Mouse (Mus musculus): ENCODE measurements around the gene Taar4. TPM values are rescaled to one million over a fixed set of nuclear protein-coding genes. Genes with fewer than 3 reads are reported as not detected.

Gene Taar4
- polyA plus RNA-seq, 1 experiment from 2014 or later, result not detected

- 89% methylated on average over 11 of the region's 11 CpGs for WGBS
Observed at GRCm38 (mm10) chr10:23970656-23971165, 10.4 kb downstream of the Taar4 start, which contains the start of gene Taar5. Gene Taar5 (plus strand): TSS chr10:23970706.

GRCm38 (mm10) chr10:23971256-23971655, 11.0 kb downstream of the Taar4 start:
- no peaks in the 10 kb centered on the region for H3K4me1 ChIP-seq
- no peak overlapping the region for H3K9ac ChIP-seq
- H3K27me3 ChIP-seq, result no peaks in the 10 kb centered on the region
- no peak for ATAC-seq (ENCODE audit: low FRiP score)
- H3K36me3 ChIP-seq (replicated peaks), result no peaks in the 10 kb centered on the region
- H3K4me3 ChIP-seq (replicated peaks), result no peak overlapping the region
- 86% methylated on average over 5 of the region's 5 CpGs for WGBS
- no peak overlapping the region for H3K4me2 ChIP-seq
- H3K27ac ChIP-seq, result no peak overlapping the region
- no peaks in the 10 kb centered on the region for H3K9me3 ChIP-seq

More at GRCm38 (mm10) chr10:23970656-23971165, 10.4 kb downstream of the Taar4 start, which contains the start of gene Taar5:
- H3K27ac ChIP-seq, result no peak within 1 kb of the TSS
- no peak for ATAC-seq (ENCODE audit: low FRiP score)
- no peak within 1 kb of the TSS for H3K9ac ChIP-seq
- H3K4me2 ChIP-seq, result no peak within 1 kb of the TSS
- H3K4me3 ChIP-seq (replicated peaks), result no peak within 1 kb of the TSS
- no peaks in the 10 kb centered on the region for H3K4me1 ChIP-seq
- no peaks in the 10 kb centered on the region for H3K27me3 ChIP-seq
- no peaks in the 10 kb centered on the region for H3K36me3 ChIP-seq (replicated peaks)
- no peaks in the 10 kb centered on the region for H3K9me3 ChIP-seq

DNA sequence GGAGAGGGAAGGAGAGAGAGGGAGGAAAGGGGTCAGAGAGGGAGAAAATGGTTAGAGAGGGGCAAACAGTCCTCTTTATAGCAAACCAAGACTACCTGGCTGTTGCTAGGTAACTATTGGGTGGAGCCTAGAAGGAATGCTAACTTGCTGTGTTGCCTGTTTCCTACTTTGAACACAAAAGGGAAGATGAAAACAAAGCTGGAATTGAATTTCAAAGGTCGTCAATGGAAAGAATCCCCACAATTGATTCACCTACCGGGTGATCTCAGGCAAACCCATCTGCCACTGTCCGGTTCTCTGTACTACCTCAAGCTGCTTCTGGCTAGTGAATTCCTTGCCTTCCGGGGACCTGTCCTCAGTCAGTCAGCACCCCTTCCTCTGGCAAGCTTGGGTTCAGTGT, 17.7 kb downstream of the Taar4 start:
- WGBS, result 36% methylated on average over 4 of the region's 4 CpGs
- Histone ChIP-seq H3K4me3 (replicated peaks) (no peak overlapping the region), H3K27ac (no peak overlapping the region), H3K36me3 (replicated peaks) (no peaks in the 10 kb centered on the region), H3K27me3 (no peaks in the 10 kb centered on the region), H3K9me3 (no peaks in the 10 kb centered on the region), H3K4me1 (no peaks in the 10 kb centered on the region), H3K9ac (no peak overlapping the region), H3K4me2 (no peak overlapping the region)
- ATAC-seq (ENCODE audit: low FRiP score), result no peak

DNA sequence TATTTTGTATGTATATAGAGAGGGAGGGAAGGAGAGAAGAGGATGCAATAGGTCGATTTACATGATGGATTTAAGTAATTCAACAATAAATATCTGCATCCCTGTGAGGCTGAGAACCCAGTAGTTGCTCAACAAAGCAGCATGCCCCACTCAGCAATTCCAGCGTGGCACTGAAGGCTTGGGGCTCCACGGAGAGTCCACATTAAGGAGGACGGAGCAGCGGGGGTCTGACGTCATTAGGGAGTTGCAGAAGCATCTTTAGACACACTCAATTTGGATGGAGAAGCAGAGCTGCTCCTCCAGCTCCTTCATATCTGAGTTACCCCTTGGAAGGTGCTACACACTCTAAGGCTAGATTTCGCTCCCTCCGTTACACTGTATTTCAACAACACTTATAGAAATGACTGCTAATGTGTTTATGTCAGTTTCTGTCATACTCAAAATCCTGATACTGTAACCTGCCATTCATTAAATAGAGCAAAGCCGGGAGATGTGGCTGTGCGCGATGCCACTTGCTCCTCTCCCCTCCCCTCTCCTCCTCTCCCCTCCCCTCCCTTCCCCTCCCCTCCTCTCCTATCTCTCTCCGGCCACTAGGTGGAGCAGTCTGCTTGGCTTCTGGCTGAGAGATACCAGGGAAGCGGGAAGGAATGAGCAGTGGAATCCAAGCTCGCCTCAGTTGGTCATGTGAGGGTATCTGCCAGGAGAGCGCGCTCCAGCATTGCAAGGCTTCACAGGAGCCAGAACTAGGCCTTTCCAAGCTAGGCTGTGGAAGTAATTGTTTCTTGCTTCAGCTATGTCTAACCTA, 18.8 kb downstream of the Taar4 start:
- Histone ChIP-seq H3K27ac (no peak overlapping the region), H3K27me3 (no peaks in the 10 kb centered on the region), H3K4me1 (no peaks in the 10 kb centered on the region), H3K4me2 (no peak overlapping the region), H3K9ac (no peak overlapping the region), H3K36me3 (replicated peaks) (no peaks in the 10 kb centered on the region), H3K4me3 (replicated peaks) (no peak overlapping the region), H3K9me3 (no peaks in the 10 kb centered on the region)
- 40% methylated on average over 16 of the region's 16 CpGs for WGBS
- peak; percentile 89 for ATAC-seq (ENCODE audit: low FRiP score)

DNA sequence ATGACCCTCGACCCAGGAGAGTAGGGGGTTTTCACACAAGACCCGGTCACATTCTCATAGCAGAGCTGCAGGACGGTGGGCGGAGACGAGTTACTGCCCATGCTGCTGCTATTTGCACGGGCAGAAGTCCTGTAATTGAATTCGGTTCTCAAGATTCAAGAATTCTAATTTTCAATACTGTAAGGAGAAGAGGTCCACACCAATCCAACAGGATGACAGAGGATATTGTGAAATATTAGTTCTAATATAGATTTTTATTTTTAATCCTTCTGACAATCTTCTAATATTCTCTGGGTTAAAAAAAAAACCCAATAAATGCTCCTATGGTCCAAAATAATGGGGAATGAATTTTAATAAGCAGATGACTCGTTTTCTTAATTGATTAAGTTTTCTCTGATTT, 25.3 kb downstream of the Taar4 start, which contains the start of gene Taar6:
Taar6 (minus strand) TSS at position 101 of the 400 bp plus-strand sequence.
- no peak for ATAC-seq (ENCODE audit: low FRiP score)
- Histone ChIP-seq H3K9me3 (no peaks in the 10 kb centered on the region), H3K9ac (no peak within 1 kb of the TSS), H3K36me3 (replicated peaks) (no peaks in the 10 kb centered on the region), H3K4me2 (no peak within 1 kb of the TSS), H3K27ac (no peak within 1 kb of the TSS), H3K27me3 (no peaks in the 10 kb centered on the region), H3K4me3 (replicated peaks) (no peak within 1 kb of the TSS), H3K4me1 (no peaks in the 10 kb centered on the region)
- 86% methylated on average over 8 of the region's 8 CpGs for WGBS

- Histone ChIP-seq H3K27me3 (no peaks in the 10 kb centered on the region), H3K9me3 (no peaks in the 10 kb centered on the region), H3K27ac (no peak overlapping the region), H3K9ac (no peak overlapping the region), H3K4me1 (no peaks in the 10 kb centered on the region), H3K36me3 (replicated peaks) (no peaks in the 10 kb centered on the region), H3K4me2 (no peak overlapping the region), H3K4me3 (replicated peaks) (no peak overlapping the region)
- no peak for ATAC-seq (ENCODE audit: low FRiP score)
- WGBS, result 78% methylated on average over 5 of the region's 5 CpGs
Observed at GRCm38 (mm10) chr10:23986419-23986818, 26.1 kb downstream of the Taar4 start.

DNA sequence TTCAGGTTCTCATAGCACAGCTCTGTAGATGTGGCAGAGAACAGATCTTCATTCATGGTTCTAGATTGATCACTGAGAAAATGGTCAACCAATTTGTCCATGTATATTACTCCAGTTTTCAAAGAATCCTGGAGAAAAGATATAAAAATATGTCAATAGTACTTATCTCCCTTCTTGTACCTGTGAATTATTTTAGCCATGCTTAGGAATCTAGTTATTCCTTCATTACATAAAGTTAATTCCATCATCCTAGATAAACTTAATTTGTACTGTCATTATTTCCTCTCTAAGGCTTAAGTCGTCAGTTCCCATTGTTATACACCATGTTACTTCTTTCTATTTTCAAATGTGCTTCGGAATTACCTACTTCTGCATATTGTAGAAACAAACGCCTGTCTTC, 33.1 kb downstream of the Taar4 start, which contains the start of gene Taar7a:
Taar7a (minus strand) TSS at position 101 of the 400 bp plus-strand sequence.
- H3K36me3 ChIP-seq (replicated peaks), result no peaks in the 10 kb centered on the region
- no peaks in the 10 kb centered on the region for H3K4me1 ChIP-seq
- H3K27me3 ChIP-seq, result no peaks in the 10 kb centered on the region
- no peak within 1 kb of the TSS for H3K27ac ChIP-seq
- ATAC-seq (ENCODE audit: low FRiP score), result no peak
- no peak within 1 kb of the TSS for H3K4me3 ChIP-seq (replicated peaks)
- no peaks in the 10 kb centered on the region for H3K9me3 ChIP-seq
- 88% methylated on average over 3 of the region's 3 CpGs for WGBS
- no peak within 1 kb of the TSS for H3K4me2 ChIP-seq
- H3K9ac ChIP-seq, result no peak within 1 kb of the TSS

DNA sequence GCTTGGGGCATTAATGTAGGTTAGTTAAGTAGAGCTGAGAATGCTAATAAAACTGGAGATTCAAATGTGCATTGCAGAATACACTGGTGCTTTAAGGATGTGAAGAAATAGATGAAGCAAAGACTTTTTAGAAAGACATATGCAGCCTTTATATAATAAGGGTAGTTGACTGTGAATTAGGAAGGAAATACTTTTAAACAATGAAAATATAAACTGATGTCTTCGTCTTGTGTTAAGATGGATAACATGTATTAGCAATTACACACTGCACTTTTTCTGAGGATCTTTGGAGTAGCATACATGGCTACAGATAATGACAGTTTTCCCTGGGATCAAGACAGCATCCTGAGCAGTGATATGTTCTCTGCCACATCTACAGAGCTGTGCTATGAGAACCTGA, 39.3 kb downstream of the Taar4 start, which contains the start of gene Taar7b:
Taar7b (plus strand) TSS at position 301 of the 400 bp plus-strand sequence.
- H3K36me3 ChIP-seq (replicated peaks), result no peaks in the 10 kb centered on the region
- H3K9me3 ChIP-seq, result no peaks in the 10 kb centered on the region
- no peaks in the 10 kb centered on the region for H3K27me3 ChIP-seq
- 89% methylated on average over 1 of the region's 1 CpGs for WGBS
- no peak within 1 kb of the TSS for H3K9ac ChIP-seq
- H3K4me1 ChIP-seq, result no peaks in the 10 kb centered on the region
- no peak within 1 kb of the TSS for H3K4me2 ChIP-seq
- H3K27ac ChIP-seq, result no peak within 1 kb of the TSS
- no peak within 1 kb of the TSS for H3K4me3 ChIP-seq (replicated peaks)
- no peak for ATAC-seq (ENCODE audit: low FRiP score)

- ATAC-seq (ENCODE audit: low FRiP score), result no peak
- no peak overlapping the region for H3K9ac ChIP-seq
- WGBS, result 83% methylated on average over 1 of the region's 1 CpGs
Observed at GRCm38 (mm10) chr10:24006442-24006841, 46.1 kb downstream of the Taar4 start.

GRCm38 (mm10) chr10:24007034-24007433, 46.7 kb downstream of the Taar4 start:
- no peak overlapping the region for H3K4me2 ChIP-seq
- no peaks in the 10 kb centered on the region for H3K4me1 ChIP-seq
- H3K4me3 ChIP-seq (replicated peaks), result no peak overlapping the region
- no peaks in the 10 kb centered on the region for H3K9me3 ChIP-seq
- WGBS, result 53% methylated on average over 2 of the region's 2 CpGs
- no peaks in the 10 kb centered on the region for H3K36me3 ChIP-seq (replicated peaks)
- no peak for ATAC-seq (ENCODE audit: low FRiP score)
- H3K9ac ChIP-seq, result no peak overlapping the region
- no peak overlapping the region for H3K27ac ChIP-seq
- no peaks in the 10 kb centered on the region for H3K27me3 ChIP-seq

More at GRCm38 (mm10) chr10:24006442-24006841, 46.1 kb downstream of the Taar4 start:
- H3K27ac ChIP-seq, result no peak overlapping the region
- no peak overlapping the region for H3K4me2 ChIP-seq
- no peaks in the 10 kb centered on the region for H3K4me1 ChIP-seq
- H3K9me3 ChIP-seq, result no peaks in the 10 kb centered on the region
- H3K36me3 ChIP-seq (replicated peaks), result no peaks in the 10 kb centered on the region
- H3K27me3 ChIP-seq, result no peaks in the 10 kb centered on the region
- H3K4me3 ChIP-seq (replicated peaks), result no peak overlapping the region

- no peak overlapping the region for H3K4me3 ChIP-seq (replicated peaks)
- no peak overlapping the region for H3K9ac ChIP-seq
- H3K4me1 ChIP-seq, result no peaks in the 10 kb centered on the region
- H3K9me3 ChIP-seq, result no peaks in the 10 kb centered on the region
- H3K36me3 ChIP-seq (replicated peaks), result no peaks in the 10 kb centered on the region
- no peak overlapping the region for H3K27ac ChIP-seq
- no peak overlapping the region for H3K4me2 ChIP-seq
- no peaks in the 10 kb centered on the region for H3K27me3 ChIP-seq
- no peak for ATAC-seq (ENCODE audit: low FRiP score)
- 89% methylated on average over 1 of the region's 1 CpGs for WGBS
Observed at GRCm38 (mm10) chr10:24008143-24008542, 47.8 kb downstream of the Taar4 start.

Data from forebrain, embryonic 12.5 days (tissue).